Mouse (Mus musculus): ENCODE data around the gene Tcerg1l.

DNA sequence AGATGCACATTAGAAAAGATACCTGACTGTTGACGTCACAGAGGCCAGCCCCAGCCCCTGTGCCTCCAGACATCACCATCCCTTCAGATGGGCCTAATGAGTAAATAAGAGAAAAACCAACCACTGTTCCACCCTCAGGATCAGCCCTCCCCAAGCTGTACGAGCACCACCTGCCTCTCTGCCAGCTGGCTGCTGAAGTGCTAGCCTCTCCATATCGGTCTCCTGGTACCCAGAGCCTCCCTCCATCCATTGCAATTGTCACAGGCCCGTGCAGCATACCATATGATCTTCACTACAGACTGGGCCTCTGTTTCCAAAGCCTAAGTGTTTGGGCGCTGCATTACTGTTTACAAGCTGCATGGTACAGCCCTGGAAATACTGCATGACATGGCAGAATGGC is 148.9 kb downstream of the Tcerg1l start:
- TF ChIP-seq CTCF (IDR thresholded peaks at IDR 0.05; ENCODE audit: borderline replicate concordance, insufficient read depth, low read length) = no peak
- no peak for TF ChIP-seq POLR2A (IDR thresholded peaks at IDR 0.05; ENCODE audit: low read depth, low read length)
